Mouse (Mus musculus) limb, embryonic 10.5 days (tissue): Measurements from ENCODE around the gene Zdhhc7. TPM values are rescaled to one million over a fixed set of nuclear protein-coding genes. Genes with fewer than 3 reads are reported as not detected.
A peak's percentile ranks its signal among the peaks of the same experiment; 100 is the strongest.

Experiments
- DNase-seq: peaks from one replicate; pipeline ENCODE4 v3.0.0-alpha.2; 2017; ENCODE audit warnings: low spot score
- H3K27ac ChIP-seq: fragments of 300-500 bp; sonication (generic); 2 replicates; pipeline ENCODE4 v1.5.1; 2016; ENCODE audit warnings: mild to moderate bottlenecking
- H3K27me3 ChIP-seq: fragments of 300-500 bp; sonication (generic); 2 replicates; pipeline ENCODE4 v1.6.1; 2016; ENCODE audit warnings: low read depth, mild to moderate bottlenecking; ENCODE audit not compliant: poor library complexity, severe bottlenecking
- H3K36me3 ChIP-seq: fragments of 300-500 bp; sonication (generic); 2 replicates; pipeline ENCODE4 v1.6.1; 2016; ENCODE audit warnings: mild to moderate bottlenecking, moderate library complexity
- H3K4me1 ChIP-seq: fragments of 300-500 bp; sonication (generic); 2 replicates; pipeline ENCODE4 v1.6.1; 2016
- H3K4me3 ChIP-seq: fragments of 300-500 bp; sonication (generic); 2 replicates; pipeline ENCODE4 v1.5.1; 2016; ENCODE audit warnings: mild to moderate bottlenecking, moderate library complexity
- H3K9me3 ChIP-seq: fragments of 300-500 bp; sonication (generic); replicated peaks from 2 replicates; pipeline ENCODE4 v1.6.1; 2016; ENCODE audit warnings: mild to moderate bottlenecking
- WGBS: fragments of 180-500 bp; shearing (Covaris S2); methylation state at CpG from one replicate; pipeline ENCODE4 v1.1.7; 2016; 5-methylcytosine and 5-hydroxymethylcytosine counted together
- polyA plus RNA-seq: library from polyadenylated mRNA; unstranded; fragments of >200 nt; fragmentation: Nextera tagmentation; extraction: Ambion mirVana; gene quantifications from 2 replicates; pipeline ENCODE4 v1.2.1, GENCODE M21; 2016

Gene Zdhhc7
- polyA plus RNA-seq, 1 experiment from 2014 or later = 32.4 TPM

GRCm38 (mm10) chr8:120126357-120127161 is 25.3 kb upstream of the Zdhhc7 start:
- Histone ChIP-seq H3K4me3 (no peak overlapping the region), H3K36me3 (no peaks in the 10 kb centered on the region), H3K27ac (peak overlapping the region; percentile 58), H3K27me3 (peaks cover 19% of the 10 kb centered on the region; the same call in 1 of the 2 replicates), H3K9me3 (no peaks in the 10 kb centered on the region), H3K4me1 (peaks cover 37% of the 10 kb centered on the region)
- 53% methylated on average over 14 of the region's 14 CpGs for WGBS
- no peak for DNase-seq

- no peaks in the 10 kb centered on the region for H3K9me3 ChIP-seq
- H3K4me1 ChIP-seq = peaks cover 35% of the 10 kb centered on the region
- no peaks in the 10 kb centered on the region for H3K36me3 ChIP-seq
- H3K27me3 ChIP-seq = peaks cover 29% of the 10 kb centered on the region
- no peak overlapping the region for H3K4me3 ChIP-seq
- WGBS = 73% methylated on average over 7 of the region's 7 CpGs
- DNase-seq = no peak
- H3K27ac ChIP-seq = no peak overlapping the region
These were observed 23.6 kb upstream of the Zdhhc7 start for GRCm38 (mm10) chr8:120124836-120125389.

DNA sequence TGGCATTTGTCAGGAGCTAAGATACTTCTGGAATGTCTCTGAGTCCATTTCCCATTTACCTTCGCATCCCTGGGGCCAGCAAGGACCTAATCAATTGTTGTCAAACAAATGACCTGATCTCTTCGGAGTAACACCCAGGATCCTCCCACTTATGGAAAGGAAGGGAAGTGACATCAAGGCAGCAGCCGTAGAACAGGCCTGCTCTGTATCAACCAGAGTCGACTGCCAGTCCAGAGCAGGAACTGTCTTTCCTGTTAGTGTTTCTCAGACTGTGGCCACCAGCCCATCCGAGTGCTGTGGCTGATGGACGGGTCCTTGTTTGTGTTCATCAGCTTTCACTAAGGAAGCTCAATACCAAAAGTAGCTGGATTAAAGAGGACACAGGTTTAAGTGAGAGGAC is 23.0 kb upstream of the Zdhhc7 start:
- Histone ChIP-seq H3K36me3 (no peaks in the 10 kb centered on the region), H3K27me3 (peaks cover 35% of the 10 kb centered on the region), H3K4me3 (no peak overlapping the region), H3K4me1 (peaks cover 28% of the 10 kb centered on the region), H3K9me3 (no peaks in the 10 kb centered on the region), H3K27ac (no peak overlapping the region)
- WGBS = 37% methylated on average over 6 of the region's 6 CpGs
- no peak for DNase-seq

DNA sequence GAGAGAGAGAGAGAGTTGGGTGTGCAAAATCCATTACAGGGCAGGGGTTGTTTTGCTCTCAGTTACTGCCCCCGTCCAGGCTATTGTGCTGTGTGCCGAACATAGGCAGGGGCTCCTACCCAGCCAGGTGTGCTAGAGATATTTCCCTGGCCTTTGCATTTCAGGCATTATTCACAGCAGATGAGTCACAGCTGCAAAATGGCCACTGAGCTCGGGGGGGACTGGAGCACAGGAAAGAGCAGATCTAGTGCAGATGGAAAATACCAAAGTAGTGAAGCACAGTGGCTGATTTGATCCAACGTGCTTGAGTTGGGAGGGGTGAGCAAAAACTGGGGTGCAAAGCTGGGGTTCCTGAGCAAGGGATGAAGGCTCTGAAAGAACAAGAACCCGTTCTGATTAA is 19.7 kb upstream of the Zdhhc7 start:
- H3K27ac ChIP-seq = no peak overlapping the region
- DNase-seq = no peak
- no peaks in the 10 kb centered on the region for H3K36me3 ChIP-seq
- no peak overlapping the region for H3K4me3 ChIP-seq
- H3K9me3 ChIP-seq = no peaks in the 10 kb centered on the region
- WGBS = 73% methylated on average over 5 of the region's 5 CpGs
- H3K27me3 ChIP-seq = peaks cover 48% of the 10 kb centered on the region
- peaks cover 9% of the 10 kb centered on the region; the same call in 1 of the 2 replicates for H3K4me1 ChIP-seq

GRCm38 (mm10) chr8:120119931-120120330 is 18.6 kb upstream of the Zdhhc7 start:
- no peaks in the 10 kb centered on the region for H3K36me3 ChIP-seq
- H3K27me3 ChIP-seq = peaks cover 58% of the 10 kb centered on the region
- no peak overlapping the region for H3K27ac ChIP-seq
- H3K4me3 ChIP-seq = no peak overlapping the region
- H3K4me1 ChIP-seq = peaks cover 3% of the 10 kb centered on the region; the same call in 1 of the 2 replicates
- no peaks in the 10 kb centered on the region for H3K9me3 ChIP-seq
- 86% methylated on average over 6 of the region's 6 CpGs for WGBS
- no peak for DNase-seq

GRCm38 (mm10) chr8:120119429-120119828 is 18.1 kb upstream of the Zdhhc7 start:
- no peak for DNase-seq
- WGBS = 72% methylated on average over 3 of the region's 3 CpGs
- H3K27me3 ChIP-seq = peaks cover 63% of the 10 kb centered on the region
- no peaks in the 10 kb centered on the region for H3K36me3 ChIP-seq
- H3K4me3 ChIP-seq = no peak overlapping the region
- no peak overlapping the region for H3K27ac ChIP-seq
- peaks cover 4% of the 10 kb centered on the region for H3K4me1 ChIP-seq
- no peaks in the 10 kb centered on the region for H3K9me3 ChIP-seq

DNA sequence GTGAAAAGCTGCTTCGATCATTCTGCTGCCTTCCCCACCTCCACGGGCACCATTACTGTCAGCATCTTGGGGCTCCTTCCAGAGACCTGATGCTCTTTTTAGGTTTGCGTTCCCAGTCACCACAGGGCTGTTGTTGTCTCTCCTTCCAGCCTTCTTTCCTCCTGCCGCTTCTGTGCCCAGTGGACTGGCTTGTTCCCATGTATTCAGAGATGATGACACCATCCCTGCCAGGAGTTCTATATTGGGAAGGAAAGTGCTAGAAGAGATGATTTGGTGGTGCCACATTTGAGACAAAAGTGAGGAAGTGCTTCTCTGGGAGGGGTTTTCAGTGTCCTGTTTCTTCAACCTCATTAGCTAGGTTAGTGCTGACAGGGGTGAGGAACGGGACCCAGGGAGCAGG is 17.6 kb upstream of the Zdhhc7 start:
- WGBS = 79% methylated on average over 5 of the region's 5 CpGs
- Histone ChIP-seq H3K27me3 (peaks cover 69% of the 10 kb centered on the region), H3K4me3 (no peak overlapping the region), H3K27ac (no peak overlapping the region), H3K9me3 (no peaks in the 10 kb centered on the region), H3K36me3 (no peaks in the 10 kb centered on the region), H3K4me1 (peaks cover 9% of the 10 kb centered on the region)
- DNase-seq = no peak

GRCm38 (mm10) chr8:120118162-120118561 is 16.9 kb upstream of the Zdhhc7 start:
- 88% methylated on average over 9 of the region's 9 CpGs for WGBS
- Histone ChIP-seq H3K27ac (no peak overlapping the region), H3K4me1 (peaks cover 16% of the 10 kb centered on the region), H3K27me3 (peaks cover 69% of the 10 kb centered on the region), H3K9me3 (no peaks in the 10 kb centered on the region), H3K36me3 (no peaks in the 10 kb centered on the region), H3K4me3 (no peak overlapping the region)
- no peak for DNase-seq

DNA sequence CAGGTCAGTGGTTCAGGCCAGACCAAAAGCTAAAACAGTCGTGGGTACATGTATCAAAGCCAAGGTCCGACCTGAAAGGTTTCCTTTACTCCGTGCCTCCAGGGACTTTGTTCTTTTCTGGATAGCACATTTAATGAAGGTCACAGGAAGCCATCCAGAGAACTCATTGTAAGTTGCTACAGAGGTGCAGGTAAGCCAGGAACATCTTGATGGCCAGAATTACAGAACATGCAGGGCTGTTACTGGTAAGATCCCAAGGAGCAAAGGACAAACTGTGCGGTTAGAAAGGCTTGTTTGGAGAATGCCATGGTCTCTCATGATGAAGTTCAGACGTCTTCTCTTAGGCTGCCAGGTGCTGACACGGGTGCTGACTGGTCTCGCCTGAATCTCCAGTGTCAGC is 15.3 kb upstream of the Zdhhc7 start:
- Histone ChIP-seq H3K4me3 (no peak overlapping the region), H3K36me3 (no peaks in the 10 kb centered on the region), H3K9me3 (no peaks in the 10 kb centered on the region), H3K4me1 (peaks cover 21% of the 10 kb centered on the region), H3K27ac (no peak overlapping the region), H3K27me3 (peaks cover 78% of the 10 kb centered on the region)
- DNase-seq = no peak
- WGBS = 75% methylated on average over 7 of the region's 7 CpGs

DNA sequence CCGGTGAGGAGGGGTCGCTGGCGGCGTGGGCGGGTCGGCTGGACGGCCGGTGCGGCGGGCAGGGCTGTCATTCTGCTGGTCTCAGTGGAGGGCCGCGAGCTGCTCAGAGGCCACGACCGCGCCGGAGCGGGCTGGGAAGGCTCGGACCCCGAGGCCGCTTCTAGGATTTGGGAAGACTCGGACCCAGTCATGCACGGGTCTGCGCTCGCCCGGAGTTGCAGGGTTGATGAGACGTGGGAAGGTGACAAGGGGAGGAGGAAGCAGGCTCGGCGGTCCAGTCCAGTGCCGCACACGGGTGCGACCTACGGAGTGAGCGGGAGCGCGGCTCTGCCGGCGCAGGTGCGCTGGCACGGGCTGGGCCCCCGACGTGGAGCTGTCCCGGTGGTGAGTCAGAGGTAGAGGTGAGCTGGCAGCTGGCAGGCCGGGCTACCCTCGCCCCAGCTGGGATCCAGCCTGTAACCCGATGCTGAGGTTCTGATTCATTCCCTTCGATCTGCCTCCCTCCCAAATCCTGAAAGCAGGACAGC is 13.1 kb upstream of the Zdhhc7 start:
- H3K4me3 ChIP-seq = peak overlapping the region; percentile 77
- peak overlapping the region; percentile 65; the same call in 1 of the 2 replicates for H3K27ac ChIP-seq
- peaks cover 63% of the 10 kb centered on the region for H3K27me3 ChIP-seq
- no peak for DNase-seq
- no peaks in the 10 kb centered on the region for H3K9me3 ChIP-seq
- 2% methylated on average over 46 of the region's 46 CpGs for WGBS
- no peaks in the 10 kb centered on the region for H3K36me3 ChIP-seq
- H3K4me1 ChIP-seq = peaks cover 21% of the 10 kb centered on the region

GRCm38 (mm10) chr8:120113758-120114255 is 12.5 kb upstream of the Zdhhc7 start, which contains the start of gene 6430548M08Rik:
Gene 6430548M08Rik (plus strand): TSS chr8:120114152.
- 1% methylated on average over 61 of the region's 61 CpGs for WGBS
- H3K27ac ChIP-seq = peak within 1 kb of the TSS; percentile 65
- no peaks in the 10 kb centered on the region for H3K9me3 ChIP-seq
- DNase-seq = peak; percentile 100
- H3K27me3 ChIP-seq = peaks cover 58% of the 10 kb centered on the region
- no peaks in the 10 kb centered on the region for H3K36me3 ChIP-seq
- peaks cover 26% of the 10 kb centered on the region for H3K4me1 ChIP-seq
- peak within 1 kb of the TSS; percentile 77 for H3K4me3 ChIP-seq

GRCm38 (mm10) chr8:120113306-120113705 is 12.0 kb upstream of the Zdhhc7 start:
- peak overlapping the region; percentile 65 for H3K27ac ChIP-seq
- no peaks in the 10 kb centered on the region for H3K36me3 ChIP-seq
- no peaks in the 10 kb centered on the region for H3K9me3 ChIP-seq
- no peak for DNase-seq
- peak overlapping the region; percentile 77 for H3K4me3 ChIP-seq
- peaks cover 54% of the 10 kb centered on the region for H3K27me3 ChIP-seq
- 7% methylated on average over 10 of the region's 10 CpGs for WGBS
- peaks cover 27% of the 10 kb centered on the region for H3K4me1 ChIP-seq

DNA sequence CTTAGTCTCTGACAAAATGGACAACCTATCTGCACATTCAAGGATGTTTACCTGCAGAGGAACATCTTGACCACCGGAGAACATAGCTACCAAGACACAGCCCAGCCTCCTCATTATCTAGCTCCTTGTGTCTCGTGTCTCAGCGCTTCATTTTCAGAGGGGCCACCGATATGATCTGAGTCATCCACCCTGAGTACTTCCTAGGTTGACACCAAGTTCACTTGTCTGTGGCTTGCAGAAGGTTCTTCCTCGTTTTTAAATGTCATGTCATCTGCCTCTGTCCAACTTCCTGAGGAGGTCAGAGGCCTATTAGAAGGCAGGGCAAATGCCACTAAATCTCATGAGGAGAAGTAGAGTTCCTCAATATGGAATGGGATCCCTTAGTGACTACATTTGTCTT is 11.3 kb upstream of the Zdhhc7 start:
- DNase-seq = no peak
- no peak overlapping the region for H3K4me3 ChIP-seq
- H3K4me1 ChIP-seq = peaks cover 27% of the 10 kb centered on the region
- no peaks in the 10 kb centered on the region for H3K9me3 ChIP-seq
- H3K36me3 ChIP-seq = no peaks in the 10 kb centered on the region
- no peak overlapping the region for H3K27ac ChIP-seq
- WGBS = 86% methylated on average over 5 of the region's 5 CpGs
- H3K27me3 ChIP-seq = peaks cover 46% of the 10 kb centered on the region
